Mouse (Mus musculus) right cerebral cortex, postnatal 4 days (tissue): ENCODE data around the gene Zfp575.
A peak's percentile ranks its signal among the peaks of the same experiment; 100 is the strongest.
"Not testable (repeated sequence)": the region's sequence is repeated elsewhere in the genome, so short reads cannot be mapped to it uniquely, and the experiment has no call there.

Experiments used
- DNase-seq: peaks from one replicate; pipeline ENCODE4 v3.0.0-alpha.2; 2022

The Zfp575 gene

DNA sequence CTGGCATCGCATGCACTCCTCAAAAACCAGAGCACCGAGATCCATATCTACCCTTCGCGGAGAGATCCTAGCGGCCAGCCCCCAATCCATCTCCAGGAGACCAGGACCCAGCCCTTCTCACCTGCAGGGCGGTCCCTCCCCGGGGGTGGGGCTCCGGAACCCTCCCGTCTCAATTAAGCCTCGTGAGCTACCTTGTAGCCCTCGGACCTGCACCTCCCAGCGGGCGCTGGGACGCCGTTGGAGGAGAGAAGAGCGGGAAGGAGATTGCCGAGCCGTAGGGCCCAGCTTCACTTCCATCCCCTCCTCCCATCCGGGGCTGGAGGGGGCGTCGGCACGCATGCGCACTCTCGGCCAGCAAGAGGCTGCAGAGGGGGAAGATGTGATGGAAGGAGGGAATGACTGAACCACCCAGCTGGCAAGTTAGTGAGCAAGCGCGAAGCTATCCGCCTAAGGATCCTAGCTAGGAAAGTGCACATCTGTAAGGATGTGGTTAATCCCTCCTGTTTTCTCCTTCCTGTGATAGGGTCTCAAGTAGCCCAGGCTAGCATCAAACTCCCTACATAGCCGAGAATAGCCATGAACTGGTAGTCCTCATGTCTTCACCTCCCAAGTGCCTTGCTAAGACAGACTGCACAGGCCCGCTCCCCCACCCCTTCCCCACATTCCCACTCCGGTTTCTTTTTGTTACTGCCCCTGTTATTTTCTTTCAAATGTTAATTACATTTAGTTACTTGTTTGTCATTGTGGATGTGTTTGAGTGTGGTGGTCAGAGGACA is at the start of gene Zfp575, which contains the start of gene Ethe1:
Gene Zfp575, minus strand, starts transcription at position 312 of the 776 bp plus-strand sequence.
Gene Ethe1, plus strand, starts transcription at position 214 of the 776 bp plus-strand sequence.
- peak; percentile 89 for DNase-seq

DNA sequence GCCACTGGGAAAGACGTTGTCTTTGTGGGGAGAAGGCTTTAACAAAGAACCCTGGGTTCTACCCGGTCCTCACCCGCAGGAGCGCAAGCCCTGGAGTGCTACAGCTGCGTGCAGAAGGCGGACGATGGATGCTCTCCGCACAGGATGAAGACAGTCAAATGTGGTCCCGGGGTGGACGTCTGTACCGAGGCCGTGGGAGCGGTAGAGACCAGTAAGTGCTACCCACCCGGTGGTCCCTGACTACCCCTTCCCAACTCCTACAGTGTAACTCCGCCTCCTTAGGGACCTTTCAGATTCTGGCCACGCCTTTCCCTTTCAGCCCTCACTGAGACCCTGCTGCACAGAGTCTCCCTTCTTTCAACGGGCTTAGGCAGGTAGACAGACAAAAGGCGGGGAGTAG is 49.6 kb upstream of the Zfp575 start:
- DNase-seq = no peak

DNA sequence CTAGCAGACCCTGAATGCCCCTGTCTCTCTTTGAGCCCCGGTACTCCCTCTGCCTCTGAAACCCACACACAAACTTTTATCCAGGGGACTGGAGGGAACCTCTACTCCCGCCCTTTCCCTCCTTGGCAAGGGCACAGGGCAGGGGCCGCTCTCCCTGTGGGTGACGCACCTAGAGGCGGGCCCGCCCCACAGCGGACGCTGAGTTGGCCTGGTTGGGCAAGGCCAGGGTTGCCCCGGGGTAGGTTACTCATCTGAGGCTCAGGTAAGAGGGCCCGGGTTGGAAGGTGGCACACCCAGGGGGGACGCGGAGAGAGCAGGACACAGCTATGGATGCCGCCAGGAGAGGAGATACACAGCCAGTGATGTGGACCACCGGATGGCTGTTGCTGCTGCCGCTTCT is 48.8 kb upstream of the Zfp575 start, which contains the start of gene Lypd3:
Gene Lypd3, plus strand, starts transcription at position 287 of the 400 bp plus-strand sequence.
- DNase-seq = no peak

DNA sequence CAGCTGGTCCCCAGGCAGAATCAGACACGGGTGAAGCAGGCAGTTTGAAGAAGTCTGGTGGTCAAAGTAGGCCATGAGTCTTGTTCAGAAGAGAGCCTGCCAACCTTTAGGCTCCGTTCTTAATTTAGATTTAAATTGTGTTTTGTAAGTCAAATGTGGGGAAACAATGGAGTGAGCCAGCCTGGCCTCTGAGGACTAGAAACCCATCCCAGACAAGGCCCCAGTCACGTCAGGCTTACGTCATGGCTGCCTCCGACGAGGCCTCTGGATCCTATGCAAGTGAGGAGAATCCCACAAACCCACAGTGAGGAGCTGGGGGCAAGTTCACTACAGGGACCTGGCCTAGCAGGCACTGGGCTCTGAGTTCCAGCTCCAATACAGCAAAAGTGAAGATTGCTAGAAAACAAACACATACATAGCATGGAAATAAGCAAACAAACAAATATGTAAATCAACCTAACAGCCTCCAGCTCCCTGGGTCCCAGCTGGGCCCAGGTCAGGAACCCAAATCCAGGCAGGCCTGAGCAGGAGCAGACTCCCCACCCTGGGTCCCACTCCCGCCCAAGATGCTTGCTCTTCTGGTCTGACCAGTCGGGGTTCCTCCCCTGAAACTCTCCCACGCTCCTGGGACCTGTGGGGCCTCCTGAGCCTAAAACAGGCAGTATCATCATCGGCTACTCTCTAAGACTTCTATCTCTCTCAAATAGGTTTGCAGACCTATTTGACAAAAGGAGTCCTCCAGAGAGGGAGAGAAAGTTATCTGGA is 42.9 kb upstream of the Zfp575 start:
- no peak for DNase-seq

DNA sequence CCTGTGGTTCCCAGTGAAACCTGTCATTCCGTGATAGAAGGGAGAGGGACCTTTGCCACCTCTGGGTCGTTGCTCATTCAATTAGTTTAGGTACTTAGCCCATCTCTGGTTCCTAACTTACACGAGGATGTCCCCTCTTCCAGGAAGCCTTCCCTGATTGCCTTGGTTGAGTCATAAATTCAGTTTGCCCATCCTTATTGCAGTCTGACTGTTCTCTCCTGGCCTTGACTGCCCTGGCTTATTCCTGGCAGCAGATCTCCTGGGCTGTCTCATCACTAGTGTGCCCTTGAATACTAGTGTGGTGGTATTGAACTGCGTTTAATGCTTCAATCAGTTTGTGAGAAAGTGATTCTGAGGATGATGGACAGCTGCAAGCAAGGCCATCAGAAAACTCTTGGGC is 42.2 kb upstream of the Zfp575 start:
- DNase-seq = no peak

DNA sequence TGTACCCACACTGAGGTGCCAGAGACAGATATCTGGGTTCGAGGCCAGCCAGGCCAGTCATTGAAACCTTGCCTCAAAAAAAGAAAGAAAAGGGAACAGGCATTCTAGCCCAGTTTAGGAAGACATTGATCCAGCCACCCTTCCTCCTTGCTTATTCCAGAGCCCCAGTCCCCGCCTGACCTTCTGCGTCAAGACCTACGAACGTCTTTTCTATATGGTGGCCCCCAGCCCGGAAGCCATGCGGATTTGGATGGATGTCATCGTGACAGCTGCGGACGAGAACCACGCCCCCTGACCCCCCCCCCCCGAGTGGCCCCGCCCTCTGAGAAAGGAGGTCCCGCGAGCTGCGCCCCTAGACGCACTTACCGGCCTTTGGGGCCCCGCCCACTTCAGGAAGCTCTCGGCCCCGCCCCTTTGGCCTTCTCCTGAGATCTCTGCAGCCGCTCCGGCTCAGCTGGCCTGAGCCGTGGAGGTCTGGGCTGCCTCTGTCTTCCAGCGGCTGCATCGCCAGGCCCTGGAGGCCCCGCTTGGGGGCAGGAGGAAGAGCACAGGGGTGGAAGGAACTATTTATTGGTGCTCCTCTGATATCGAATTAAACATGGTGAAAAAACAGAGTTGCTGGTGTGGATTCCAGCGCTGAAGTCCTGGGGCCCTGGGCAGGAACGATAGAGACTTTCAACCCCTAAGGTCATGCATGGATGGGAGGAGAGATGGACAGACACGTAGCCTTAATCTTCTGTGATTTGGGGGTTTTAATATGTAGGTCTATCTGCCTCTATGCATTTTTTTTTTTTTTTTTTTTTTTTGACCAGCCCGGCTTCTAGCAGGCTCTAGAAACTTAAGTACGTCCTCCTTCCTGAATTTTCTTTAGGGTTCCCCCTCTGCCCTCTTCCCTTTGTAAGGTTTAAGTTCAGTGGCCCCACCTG is 41.5 kb upstream of the Zfp575 start:
- DNase-seq = peak; percentile 39

DNA sequence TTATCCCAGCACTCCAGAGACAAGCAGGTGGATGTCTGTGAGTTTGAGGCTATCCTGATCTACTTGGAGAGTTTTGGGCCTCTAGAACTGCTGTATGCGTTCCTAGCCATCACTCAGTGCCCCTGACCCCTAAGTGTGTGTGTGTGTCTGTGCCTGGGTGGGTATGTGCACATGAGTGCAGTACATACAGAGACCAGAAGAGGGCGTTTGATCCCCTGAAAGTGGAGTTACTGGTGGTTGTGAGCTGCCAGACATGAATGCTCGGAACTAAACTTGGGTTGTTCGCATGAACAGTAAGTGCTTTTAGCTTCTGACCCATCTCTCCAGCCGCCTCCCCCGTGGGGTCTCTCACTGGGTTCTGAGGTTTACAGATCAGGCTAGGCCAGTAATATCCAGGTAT is 35.5 kb upstream of the Zfp575 start:
- no peak for DNase-seq

DNA sequence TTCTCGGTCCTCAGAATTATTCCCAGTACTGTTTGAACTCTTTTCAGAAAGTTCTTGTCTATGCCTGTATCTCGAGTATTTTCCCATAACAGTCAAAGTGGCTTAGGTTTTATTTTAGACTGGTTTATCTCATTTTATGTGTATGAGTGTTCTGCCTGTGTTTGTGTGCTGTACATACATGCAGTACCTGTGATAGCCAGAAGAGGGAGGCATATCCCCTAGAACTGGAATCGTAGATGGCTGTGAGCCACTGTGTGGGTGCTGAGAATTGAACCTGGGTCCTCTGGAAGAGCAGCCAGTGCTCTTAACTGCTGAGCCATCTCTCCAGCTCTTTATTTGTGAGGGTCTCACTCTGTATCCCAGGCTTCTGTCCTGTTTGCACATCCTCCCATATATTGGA is 33.8 kb upstream of the Zfp575 start:
- no peak for DNase-seq

DNA sequence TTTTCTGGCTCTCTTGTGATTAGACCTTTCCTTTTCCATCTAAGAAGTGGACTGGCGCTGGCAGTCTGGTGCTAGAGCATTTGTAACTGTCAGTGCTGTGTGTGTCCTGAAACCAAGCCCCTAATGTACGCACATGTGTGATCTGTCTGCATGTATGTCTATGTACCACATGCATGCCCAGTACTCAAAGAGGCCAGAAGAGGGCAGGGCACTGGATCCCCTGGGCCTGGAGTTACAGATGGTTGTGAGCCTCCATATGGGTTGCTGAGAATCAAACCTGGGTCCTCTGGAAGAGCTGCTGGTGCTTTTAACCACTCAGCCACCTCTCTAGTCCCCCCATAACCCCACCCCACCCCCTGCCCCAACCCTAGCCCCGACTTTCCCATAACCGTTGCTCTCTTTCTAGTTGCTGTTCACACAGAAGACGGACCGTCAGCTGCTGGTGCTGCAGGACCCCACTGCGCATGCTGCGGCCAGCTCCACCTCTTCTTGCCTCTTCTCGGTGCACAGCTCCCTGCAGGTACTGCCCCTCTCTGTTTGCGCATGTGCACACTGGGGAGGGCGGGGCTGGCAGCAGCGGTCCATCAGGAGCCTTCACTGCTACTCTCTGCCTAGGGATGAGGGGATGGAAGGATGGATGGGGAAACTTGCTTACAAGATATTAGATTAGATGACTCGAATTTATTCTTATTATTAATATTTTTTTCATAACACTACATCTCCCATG is 32.4 kb upstream of the Zfp575 start:
- no peak for DNase-seq

DNA sequence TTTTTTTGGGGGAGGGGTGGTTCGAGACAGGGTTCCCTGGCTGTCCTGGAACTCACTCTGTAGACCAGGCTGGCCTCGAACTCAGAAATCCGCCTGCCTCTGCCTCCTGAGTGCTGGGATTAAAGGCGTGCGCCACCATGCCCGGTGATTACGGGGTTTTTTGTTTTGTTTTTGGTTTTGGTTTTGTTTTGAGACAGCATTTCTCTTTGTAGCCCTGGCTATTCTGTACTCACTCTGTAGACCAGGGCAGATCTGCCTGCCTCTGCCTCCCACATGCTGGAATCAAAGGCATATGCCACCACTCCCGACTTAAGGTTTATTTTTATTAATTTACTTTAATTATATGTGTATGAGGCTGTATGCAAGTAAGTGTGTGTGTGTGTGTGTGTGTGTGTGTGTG is 30.9 kb upstream of the Zfp575 start:
- not testable (repeated sequence) for DNase-seq

DNA sequence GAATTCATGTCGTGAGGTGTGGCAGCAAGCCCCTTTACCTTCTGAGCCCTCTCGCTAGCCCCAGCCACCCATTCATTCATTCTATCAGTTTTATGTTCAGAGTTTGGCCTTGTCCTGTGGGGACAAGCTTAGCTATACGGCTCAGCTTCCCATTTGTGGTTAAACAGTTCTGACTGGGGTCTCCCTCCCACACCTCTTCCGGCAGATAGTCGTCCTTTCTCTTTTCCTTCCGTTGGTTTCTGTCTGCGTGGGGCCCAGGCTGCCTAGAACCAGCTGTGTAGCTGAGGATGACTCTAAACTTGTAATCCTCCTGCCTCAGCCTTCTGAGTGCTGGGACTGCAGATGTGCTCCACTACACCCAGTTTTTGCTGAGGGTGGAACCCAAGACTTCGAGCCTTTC is 30.3 kb upstream of the Zfp575 start:
- DNase-seq = no peak

DNA sequence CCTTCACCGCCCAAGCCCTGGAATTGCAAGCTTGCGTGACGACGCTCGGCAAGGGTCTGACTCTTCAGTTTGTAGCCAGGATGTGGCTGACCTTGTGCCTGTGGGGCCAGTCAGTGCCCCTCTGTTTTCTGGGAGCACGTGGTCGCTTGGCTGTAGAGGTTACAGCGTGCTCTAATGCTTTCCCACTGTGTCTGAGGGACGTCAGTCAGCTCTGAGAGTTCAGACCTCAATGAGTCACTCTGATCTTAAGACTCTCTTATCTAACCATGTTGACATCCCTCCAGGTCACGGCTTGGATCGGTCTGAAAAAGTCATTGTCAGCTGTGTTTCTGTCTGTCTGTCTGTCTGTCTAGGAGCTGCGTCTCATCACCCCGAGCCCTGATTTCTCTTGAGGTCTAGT is 27.4 kb upstream of the Zfp575 start:
- DNase-seq = no peak

DNA sequence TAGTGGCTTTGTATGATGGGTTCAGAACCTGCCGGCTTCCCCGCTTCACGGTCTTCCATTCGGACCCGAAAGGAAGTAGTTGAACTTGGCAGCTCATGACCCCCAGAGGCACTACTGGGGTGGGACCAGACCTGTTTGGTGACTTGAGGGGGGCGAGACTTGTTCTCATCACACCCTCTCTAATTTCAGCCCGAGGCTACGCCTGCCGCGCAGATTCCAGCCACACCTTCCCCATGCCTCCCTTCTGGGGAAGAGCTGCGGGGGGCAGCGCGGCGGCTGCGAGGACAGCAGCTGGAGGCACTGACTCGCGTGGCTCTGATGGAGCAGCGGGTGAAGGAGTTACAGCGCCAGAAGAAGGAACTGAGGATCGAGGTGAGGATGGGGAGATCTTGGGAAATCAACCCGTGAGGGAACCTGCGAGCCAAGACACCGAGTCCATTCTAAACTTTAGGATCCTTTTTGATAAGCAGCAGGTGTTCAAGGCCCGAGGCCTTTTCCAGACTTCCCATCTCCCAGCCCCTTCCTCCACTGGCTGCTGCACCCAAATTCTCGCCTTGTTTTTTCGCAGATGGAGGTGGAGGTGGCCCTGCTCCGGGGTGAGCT is 25.0 kb upstream of the Zfp575 start:
- DNase-seq = no peak

DNA sequence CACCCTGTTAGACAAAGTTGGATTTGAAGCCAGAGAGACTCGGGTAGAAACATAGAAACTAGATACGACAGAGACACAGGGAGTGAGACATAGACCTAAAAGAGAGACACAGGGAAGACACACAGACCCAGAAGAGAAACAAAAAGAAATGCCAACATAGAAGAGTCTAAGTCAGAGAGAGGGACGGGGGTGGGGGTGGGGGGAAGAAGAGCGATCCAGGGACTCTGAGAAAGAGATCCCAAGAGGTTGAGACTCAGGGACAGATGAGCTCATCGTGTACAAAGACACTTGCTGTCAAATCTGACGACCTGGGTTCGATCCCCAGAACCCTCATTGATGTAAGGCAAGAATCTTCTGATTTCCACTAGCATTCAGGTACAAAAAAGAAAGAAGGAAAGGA is 24.3 kb upstream of the Zfp575 start:
- DNase-seq = no peak

DNA sequence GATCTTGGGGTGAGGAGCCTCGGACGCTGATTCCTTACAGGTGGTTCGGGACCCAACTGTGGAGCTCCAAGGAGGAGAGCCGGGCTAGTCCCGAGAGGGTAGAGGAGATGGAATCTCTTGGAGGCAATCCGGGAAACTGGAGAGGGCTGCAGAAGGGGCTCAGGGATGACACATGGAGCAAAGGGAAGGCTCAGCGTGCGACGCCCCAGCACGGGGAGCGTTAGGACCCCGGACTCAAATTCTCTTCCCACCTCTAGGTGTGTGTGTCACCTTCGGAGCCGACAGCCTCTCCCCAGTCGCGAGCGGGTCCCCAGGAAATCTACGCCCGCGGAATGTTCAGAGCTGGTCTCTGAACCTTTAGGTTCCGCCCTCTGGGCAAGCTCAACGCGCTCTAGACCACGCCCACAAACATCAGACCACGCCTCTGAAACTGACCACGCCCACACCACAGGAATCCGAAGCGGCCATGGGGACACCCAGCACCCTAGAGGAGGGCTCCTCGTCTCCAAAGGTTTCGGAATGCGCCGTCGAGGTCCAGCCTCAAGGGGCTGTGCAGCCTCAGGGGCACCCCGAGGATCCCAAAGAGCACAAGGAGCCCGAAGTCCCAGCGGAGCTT is 23.5 kb upstream of the Zfp575 start:
- peak; percentile 49 for DNase-seq

DNA sequence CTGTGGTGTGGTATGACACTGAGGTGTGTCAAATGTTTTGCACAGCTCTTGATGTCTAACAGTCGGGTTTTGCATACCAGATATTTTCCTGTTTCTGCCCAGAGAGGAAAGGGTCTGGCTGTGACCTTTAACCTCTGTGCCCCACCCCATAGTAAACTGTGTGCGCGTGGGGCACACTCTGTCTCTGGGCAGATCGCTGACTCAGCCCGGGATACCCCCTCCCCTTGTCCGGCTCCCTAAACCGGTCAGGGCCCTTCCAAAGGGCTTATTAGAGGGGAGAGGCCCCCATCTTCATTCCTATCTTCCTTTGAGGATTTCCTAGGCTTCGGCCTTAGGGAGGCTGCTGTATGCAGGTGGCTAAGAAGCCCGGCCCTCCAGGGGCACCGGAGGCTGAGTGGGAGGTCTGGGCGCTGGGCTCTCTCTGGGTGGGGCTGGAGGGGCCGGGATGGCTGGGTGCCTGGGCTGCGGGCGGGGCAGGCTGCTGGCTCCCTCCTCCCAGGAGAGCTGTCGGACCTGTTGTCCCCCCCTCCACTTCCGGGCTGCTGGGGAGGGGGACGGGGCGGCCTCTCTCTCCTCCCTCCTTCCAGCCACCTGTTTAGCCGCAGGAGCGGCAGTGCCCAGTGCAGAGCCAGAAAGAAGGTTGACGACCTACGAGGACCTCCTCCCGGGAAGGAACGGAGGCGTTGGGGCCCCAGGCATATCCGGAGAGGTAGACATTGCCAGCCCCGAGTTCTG is 22.9 kb upstream of the Zfp575 start, which contains the start of gene Phldb3:
Gene Phldb3, plus strand, starts transcription at position 620 of the 735 bp plus-strand sequence.
- DNase-seq = no peak

DNA sequence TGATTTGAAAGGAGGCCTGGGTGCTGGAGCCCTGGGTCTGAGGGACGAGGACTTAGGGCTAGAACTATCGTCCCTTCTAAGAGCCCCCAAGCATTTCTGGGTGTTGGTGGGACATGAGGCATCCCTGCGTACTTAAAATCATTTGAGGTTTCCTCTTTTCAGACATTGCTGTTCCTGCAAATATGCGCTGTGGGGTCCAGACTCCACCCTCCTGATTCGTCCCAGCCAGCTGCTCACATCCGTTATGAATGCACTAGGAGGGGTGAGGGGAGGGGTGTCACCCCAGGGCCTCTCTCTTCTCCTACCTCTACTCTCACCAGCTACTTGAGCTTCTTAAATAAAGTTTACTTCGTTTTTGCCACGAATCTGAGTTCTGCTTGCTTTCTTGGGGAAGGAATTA is 21.1 kb upstream of the Zfp575 start:
- no peak for DNase-seq

DNA sequence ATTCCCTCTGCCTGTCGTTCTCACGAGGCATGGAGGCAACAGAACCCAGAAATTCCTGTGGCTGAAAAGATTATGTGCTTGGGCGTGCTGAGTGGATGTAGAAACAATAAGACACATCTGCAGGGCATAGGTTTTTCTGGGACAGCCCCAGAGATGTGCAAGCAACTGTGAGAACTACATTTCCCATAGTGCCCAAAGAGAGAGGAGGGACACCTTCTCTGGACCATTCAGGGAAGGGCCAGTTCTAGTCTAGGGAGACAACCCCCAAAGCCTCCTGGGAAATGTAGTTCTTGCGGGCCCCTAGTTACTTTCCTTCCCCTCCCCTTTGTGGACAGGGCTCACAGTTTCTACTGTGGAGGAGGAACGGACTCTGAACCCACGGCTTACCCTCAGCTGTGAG is 20.6 kb upstream of the Zfp575 start:
- DNase-seq = no peak

DNA sequence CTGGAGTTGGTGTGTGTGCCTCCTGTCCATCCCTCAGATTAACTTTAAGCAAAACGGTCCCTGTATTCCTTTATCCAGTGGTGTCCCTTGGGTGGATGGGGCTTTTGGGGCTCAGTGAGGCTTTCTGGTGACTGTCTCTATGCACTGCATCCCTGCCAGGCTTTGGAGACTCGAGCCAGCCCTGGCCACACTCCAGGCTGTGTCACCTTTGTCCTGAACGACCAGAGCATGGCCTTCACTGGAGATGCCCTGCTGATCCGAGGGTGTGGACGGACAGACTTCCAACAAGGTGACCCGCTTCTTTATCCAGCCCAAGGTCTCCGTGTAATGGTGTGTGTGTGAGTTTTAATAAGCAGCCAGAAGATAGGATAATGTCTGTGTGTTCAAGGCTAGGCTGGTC is 18.6 kb upstream of the Zfp575 start:
- no peak for DNase-seq

DNA sequence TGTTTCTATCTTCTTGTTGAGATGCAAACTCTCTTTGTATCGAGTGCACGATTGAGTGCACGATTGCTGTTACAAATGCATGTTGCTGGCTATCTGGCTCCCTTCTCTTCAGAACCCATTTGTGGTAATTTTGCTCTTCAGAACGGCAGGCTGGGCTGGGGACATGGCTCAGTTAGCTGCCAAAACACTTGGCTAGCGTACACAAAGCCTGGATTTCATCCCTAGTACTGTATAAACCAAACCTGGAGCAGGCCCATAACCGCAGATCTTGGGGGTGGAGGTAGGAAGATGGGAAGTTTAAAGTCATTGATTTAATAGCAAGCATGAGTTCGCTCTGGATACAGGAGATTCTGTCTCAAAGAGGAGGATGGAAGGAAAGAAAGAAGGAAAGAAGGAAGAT is 18.1 kb upstream of the Zfp575 start:
- no peak for DNase-seq
